Mouse (Mus musculus): Measurements from ENCODE around the gene Atxn7l3.

- no peak for TF ChIP-seq CTCF (IDR thresholded peaks at IDR 0.05; ENCODE audit: insufficient read depth, low read length)
- TF ChIP-seq POLR2A (IDR thresholded peaks at IDR 0.05; ENCODE audit: borderline replicate concordance, extremely low read depth, low read depth, low read length): no peak
Measured at GRCm38 (mm10) chr11:102341101-102341500, 44.7 kb upstream of the Atxn7l3 start.

Data from lung, adult 2 months (tissue).